Comparison of ENCODE assay signal across 8 mouse cellular contexts in genomic region chr11:62604123-62604706, GRCm38 (mm10). TPM values are rescaled to one million over a fixed set of nuclear protein-coding genes. Genes with fewer than 3 reads are reported as not detected.
DNase-seq lines count a peak whose midpoint lies in the region; ATAC-seq and TF ChIP-seq lines count a peak whose summit lies in the region.

No protein-coding gene starts in this region.

- no peak for TF ChIP-seq EP300 in stomach, postnatal 0 days (optimal IDR thresholded peaks at IDR 0.05)

- H3K4me2 ChIP-seq in liver, embryonic 12.5 days = peak overlapping the region; percentile 65
- peak overlapping the region; percentile 70 for H3K4me2 ChIP-seq in stomach, postnatal 0 days (replicated peaks; ENCODE audit: low read depth)

- peak overlapping the region; percentile 94 for H3K9ac ChIP-seq in liver, embryonic 12.5 days
- peak overlapping the region; percentile 47; the same call in 1 of the 2 replicates for H3K9ac ChIP-seq in stomach, postnatal 0 days (ENCODE audit: low read length)

- peak overlapping the region; percentile 99 for H3K4me3 ChIP-seq in testis, adult 2 months (ENCODE audit: control insufficient read depth, low read depth, low read length)
- peak overlapping the region; percentile 78 for H3K4me3 ChIP-seq in liver, embryonic 12.5 days
- H3K4me3 ChIP-seq in stomach, postnatal 0 days (ENCODE audit: low read depth, low read length) = peak overlapping the region; percentile 85; the same call in 1 of the 2 replicates

- no peaks in the 10 kb centered on the region for H3K27me3 ChIP-seq in testis, adult 2 months (ENCODE audit: control insufficient read depth, insufficient read depth, low read length)
- no peaks in the 10 kb centered on the region for H3K27me3 ChIP-seq in liver, embryonic 12.5 days (replicated peaks)
- H3K27me3 ChIP-seq in stomach, postnatal 0 days (ENCODE audit: control insufficient read depth, insufficient read depth, low read length) = no peaks in the 10 kb centered on the region

- DNase-seq in embryo, embryonic 10.5 days (ENCODE audit: low spot score) = peak; percentile 15
- no peak for DNase-seq in embryo, embryonic 11 days
- no peak for DNase-seq in testis, postnatal 10 days (ENCODE audit: low spot score)
- no peak for DNase-seq in stomach, postnatal 0 days (ENCODE audit: low spot score)
- no peak for DNase-seq in frontal cortex, postnatal 10 days (ENCODE audit: low spot score in 2 of 2)
- DNase-seq in cerebellum, adult 18-20 months = no peak

- TF ChIP-seq POLR2A in testis, adult 2 months (IDR thresholded peaks at IDR 0.05; ENCODE audit: control insufficient read depth, low read depth, low read length) = no peak

- TF ChIP-seq CTCF in testis, adult 2 months (IDR thresholded peaks at IDR 0.05; ENCODE audit: control insufficient read depth, insufficient read depth, insufficient replicate concordance, low read depth, low read length) = no peak
- TF ChIP-seq CTCF in stomach, postnatal 0 days (IDR thresholded peaks at IDR 0.05; ENCODE audit: low read depth) = no peak

- no peak for ATAC-seq in liver, embryonic 12.5 days
- ATAC-seq in stomach, postnatal 0 days (ENCODE audit: low FRiP score, low TSS enrichment) = no peak

- 15% methylated on average over 5 of the region's 5 CpGs for WGBS in liver, embryonic 12.5 days (ENCODE audit: insufficient replicate concordance)
- WGBS in stomach, postnatal 0 days = 14% methylated on average over 5 of the region's 5 CpGs

- peaks cover 4% of the 10 kb centered on the region for H3K36me3 ChIP-seq in testis, adult 2 months (ENCODE audit: control insufficient read depth, insufficient read depth, low read length)
- peaks cover 61% of the 10 kb centered on the region for H3K36me3 ChIP-seq in liver, embryonic 12.5 days
- peaks cover 19% of the 10 kb centered on the region; the same call in 1 of the 2 replicates for H3K36me3 ChIP-seq in stomach, postnatal 0 days (ENCODE audit: control insufficient read depth, insufficient read depth, low read length)

- H3K9me3 ChIP-seq in liver, embryonic 12.5 days (replicated peaks) = no peaks in the 10 kb centered on the region
- H3K9me3 ChIP-seq in stomach, postnatal 0 days (ENCODE audit: control insufficient read depth, low read length) = no peaks in the 10 kb centered on the region

- peaks cover 2% of the 10 kb centered on the region; the same call in 1 of the 2 replicates for H3K4me1 ChIP-seq in testis, adult 2 months (ENCODE audit: control insufficient read depth, insufficient read depth, low read length)
- peaks cover 30% of the 10 kb centered on the region for H3K4me1 ChIP-seq in liver, embryonic 12.5 days
- H3K4me1 ChIP-seq in stomach, postnatal 0 days (replicated peaks; ENCODE audit: control insufficient read depth, insufficient read depth) = no peaks in the 10 kb centered on the region; the same call in 1 of the 2 replicates

- no peak overlapping the region for H3K27ac ChIP-seq in testis, adult 2 months (ENCODE audit: control insufficient read depth, insufficient read depth, low read depth, low read length)
- H3K27ac ChIP-seq in liver, embryonic 12.5 days = peak overlapping the region; percentile 96
- H3K27ac ChIP-seq in stomach, postnatal 0 days (replicated peaks) = no peak overlapping the region

RNA-seq across cellular contexts. Expression of gene Trpv2, which starts 29.9 kb away (rescaled TPM):
- polyA plus RNA-seq in testis, adult 2 months (2012; rRNA removed) = 0.67 and 0.97 TPM in 2 replicates
- 8.0 and 9.0 TPM in 2 replicates for polyA plus RNA-seq in liver, embryonic 12.5 days (2016; fragmentation: Nextera tagmentation; extraction: Ambion mirVana)
- 9.6 and 11.0 TPM in 2 replicates for polyA plus RNA-seq in stomach, postnatal 0 days (2015; fragmentation: Nextera tagmentation; extraction: Ambion mirVana)

RNA-seq across cellular contexts. Expression of gene Lrrc75a, which starts 44.1 kb away (rescaled TPM):
- polyA plus RNA-seq in testis, adult 2 months (2012; rRNA removed) = 6.8 and 8.0 TPM in 2 replicates
- 3.4 and 3.7 TPM in 2 replicates for polyA plus RNA-seq in liver, embryonic 12.5 days (2016; fragmentation: Nextera tagmentation; extraction: Ambion mirVana)
- polyA plus RNA-seq in stomach, postnatal 0 days (2015; fragmentation: Nextera tagmentation; extraction: Ambion mirVana) = 7.3 and 8.4 TPM in 2 replicates

RNA-seq across cellular contexts. Expression of gene Mmgt2, which starts 44.2 kb away (rescaled TPM):
- 5.2 and 8.6 TPM in 2 replicates for polyA plus RNA-seq in testis, adult 2 months (2012; rRNA removed)
- polyA plus RNA-seq in liver, embryonic 12.5 days (2016; fragmentation: Nextera tagmentation; extraction: Ambion mirVana) = 15.0 and 17.0 TPM in 2 replicates
- 30.2 and 35.9 TPM in 2 replicates for polyA plus RNA-seq in stomach, postnatal 0 days (2015; fragmentation: Nextera tagmentation; extraction: Ambion mirVana)

RNA-seq across cellular contexts. Expression of gene Ubb, which starts 53.2 kb away (rescaled TPM):
- 5,144 and 5,757 TPM in 2 replicates for polyA plus RNA-seq in testis, adult 2 months (2012; rRNA removed)
- 1,472 and 1,525 TPM in 2 replicates for polyA plus RNA-seq in liver, embryonic 12.5 days (2016; fragmentation: Nextera tagmentation; extraction: Ambion mirVana)
- 1,850 and 1,934 TPM in 2 replicates for polyA plus RNA-seq in stomach, postnatal 0 days (2015; fragmentation: Nextera tagmentation; extraction: Ambion mirVana)
